11 mouse cellular contexts compared by ENCODE assay signal in the genomic region with DNA sequence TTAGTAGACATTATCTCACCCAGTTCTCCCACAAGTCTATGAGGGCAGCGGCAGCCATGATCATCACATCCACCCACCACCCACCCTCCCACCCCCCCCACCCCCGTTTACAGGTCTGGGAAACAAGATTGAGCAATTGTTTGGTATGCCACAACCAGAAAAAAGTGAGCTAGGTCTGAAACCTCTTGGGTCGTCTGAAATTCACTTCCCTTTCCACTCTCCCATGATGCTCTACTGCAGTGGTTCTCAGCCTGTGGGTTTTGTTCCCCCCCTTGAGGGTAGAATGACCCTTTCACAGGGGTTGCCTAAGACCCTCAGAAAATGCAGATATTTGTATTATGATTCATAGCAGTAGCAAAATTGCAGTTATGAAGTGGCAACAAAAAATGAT.
DNase-seq lines count a peak whose midpoint lies in the region; ATAC-seq lines count a peak whose summit lies in the region.
"Had no signal": no experiment of that assay in that cellular context is flagged by ENCODE, and none has a peak within 500 bp of the region (broad histone marks: within the 10 kb centered on the region; RNA-seq: fewer than 3 reads in every experiment).

No protein-coding gene starts in this region.

- H3K9me3 ChIP-seq in heart, embryonic 10.5 days, result no peaks in the 10 kb centered on the region
- no peaks in the 10 kb centered on the region for H3K9me3 ChIP-seq in kidney, embryonic 16.5 days (ENCODE audit: low read length)
- H3K9me3 ChIP-seq: liver, embryonic 15.5 days; midbrain, embryonic 15.5 days had no signal

- no peak for DNase-seq in heart, embryonic 10.5 days (ENCODE audit: low spot score)
- DNase-seq in heart, adult 18-20 months, result no peak
- no peak for DNase-seq in kidney, postnatal 25 days
- DNase-seq in urinary bladder, adult 2 months (ENCODE audit: low spot score), result no peak
- DNase-seq in left cerebral cortex, adult 18-20 months (ENCODE audit: low spot score in 2 of 2), result no peak

- no peak for ATAC-seq in kidney, embryonic 16.5 days (ENCODE audit: low FRiP score, low TSS enrichment)
- peak; percentile 50 for ATAC-seq in megakaryocyte progenitor cell, adult 5-6 weeks (replicated peaks; ENCODE audit: poor library complexity)

- H3K9ac ChIP-seq in kidney, embryonic 16.5 days (replicated peaks; ENCODE audit: low read length), result no peak overlapping the region
- H3K9ac ChIP-seq: liver, embryonic 15.5 days; midbrain, embryonic 15.5 days had no signal

- no peak overlapping the region for H3K4me3 ChIP-seq in heart, embryonic 10.5 days
- no peak overlapping the region for H3K4me3 ChIP-seq in kidney, embryonic 16.5 days (ENCODE audit: low read length)
- no peak overlapping the region for H3K4me3 ChIP-seq in brown adipose tissue, adult 24 weeks (ENCODE audit: insufficient read depth, low read depth, low read length)
- H3K4me3 ChIP-seq: liver, embryonic 15.5 days; midbrain, embryonic 15.5 days had no signal

- WGBS in heart, embryonic 10.5 days, result 71% methylated on average over 3 of the region's 3 CpGs
- WGBS in kidney, embryonic 16.5 days, result 76% methylated on average over 3 of the region's 3 CpGs

- H3K4me2 ChIP-seq in kidney, embryonic 16.5 days (replicated peaks; ENCODE audit: low read depth, low read length), result no peak overlapping the region
- H3K4me2 ChIP-seq: liver, embryonic 15.5 days had no signal

- no peaks in the 10 kb centered on the region for H3K27me3 ChIP-seq in heart, embryonic 10.5 days (ENCODE audit: insufficient read depth, poor library complexity, severe bottlenecking)
- H3K27me3 ChIP-seq in kidney, embryonic 16.5 days (ENCODE audit: insufficient read depth, low read length), result no peaks in the 10 kb centered on the region
- H3K27me3 ChIP-seq: liver, embryonic 15.5 days; midbrain, embryonic 15.5 days; Patski had no signal

- H3K27ac ChIP-seq in heart, embryonic 10.5 days, result peak overlapping the region; percentile 53; the same call in 1 of the 2 replicates
- H3K27ac ChIP-seq in kidney, embryonic 16.5 days (ENCODE audit: low read length), result peak overlapping the region; percentile 82
- peak overlapping the region; percentile 98 for H3K27ac ChIP-seq in brown adipose tissue, adult 24 weeks (replicated peaks; ENCODE audit: low read depth, low read length)
- H3K27ac ChIP-seq: liver, embryonic 15.5 days; midbrain, embryonic 15.5 days had no signal

- no peaks in the 10 kb centered on the region for H3K36me3 ChIP-seq in heart, embryonic 10.5 days
- H3K36me3 ChIP-seq in kidney, embryonic 16.5 days (ENCODE audit: insufficient read depth, low read length), result no peaks in the 10 kb centered on the region
- H3K36me3 ChIP-seq: liver, embryonic 15.5 days; midbrain, embryonic 15.5 days had no signal

- H3K4me1 ChIP-seq in heart, embryonic 10.5 days, result peaks cover 14% of the 10 kb centered on the region
- peaks cover 7% of the 10 kb centered on the region for H3K4me1 ChIP-seq in kidney, embryonic 16.5 days (ENCODE audit: insufficient read depth, low read length)
- no peaks in the 10 kb centered on the region for H3K4me1 ChIP-seq in brown adipose tissue, adult 24 weeks (ENCODE audit: control insufficient read depth, insufficient read depth, insufficient read length, low read length)
- H3K4me1 ChIP-seq: liver, embryonic 15.5 days had no signal
